Mouse (Mus musculus) adrenal gland, postnatal 10 days (tissue): ENCODE data around the gene Xpc. TPM values are rescaled to one million over a fixed set of nuclear protein-coding genes. Genes with fewer than 3 reads are reported as not detected.
"Not testable (repeated sequence)": the region's sequence is repeated elsewhere in the genome, so short reads cannot be mapped to it uniquely, and the experiment has no call there.

Source experiments
- DNase-seq: peaks from one replicate; pipeline ENCODE4 v3.0.0; 2021; ENCODE audit warnings: mixed read lengths
- total RNA-seq, 2 experiments: library from RNA; stranded (reverse); gene quantifications; 2 replicates each; pipeline ENCODE4 v1.2.3; 2021

Xpc gene
- total RNA-seq, 2 experiments from 2014 or later = 12.1 to 14.4 TPM

GRCm38 (mm10) chr6:91472319-91472718 lies 43.4 kb downstream of the Xpc start:
- DNase-seq = peak; percentile 10

GRCm38 (mm10) chr6:91471427-91471826 lies 44.3 kb downstream of the Xpc start:
- not testable (repeated sequence) for DNase-seq

GRCm38 (mm10) chr6:91470712-91471111 lies 45.0 kb downstream of the Xpc start:
- DNase-seq = no peak

GRCm38 (mm10) chr6:91467106-91467505 lies 48.6 kb downstream of the Xpc start:
- no peak for DNase-seq

- no peak for DNase-seq
Measured at GRCm38 (mm10) chr6:91465756-91466155, 49.9 kb downstream of the Xpc start.

GRCm38 (mm10) chr6:91459471-91459870 lies 56.2 kb downstream of the Xpc start:
- peak; percentile 22 for DNase-seq

GRCm38 (mm10) chr6:91454546-91454945 lies 61.1 kb downstream of the Xpc start:
- DNase-seq = no peak

- DNase-seq = no peak
Measured at GRCm38 (mm10) chr6:91452056-91452455, 63.6 kb downstream of the Xpc start.

GRCm38 (mm10) chr6:91449472-91450225 lies 66.0 kb downstream of the Xpc start:
- DNase-seq = no peak

- no peak for DNase-seq
Measured at GRCm38 (mm10) chr6:91445316-91445715, 70.4 kb downstream of the Xpc start.

GRCm38 (mm10) chr6:91441145-91441662 lies 74.5 kb downstream of the Xpc start:
- DNase-seq = no peak

- DNase-seq = peak; percentile 97
Measured at GRCm38 (mm10) chr6:91440474-91441144, 75.1 kb downstream of the Xpc start.

Other genes with a start within 250 kb of the Xpc start
- gene Wnt7a, start 104.5 kb downstream of the Xpc start, total RNA-seq = not detected
- gene Chchd4, start 42.3 kb downstream of the Xpc start, total RNA-seq = 10 to 100 TPM; 15.7 to 16.4 TPM
- 10 to 100 TPM; 25.6 to 35.3 TPM for gene Tmem43, start 42.2 kb downstream of the Xpc start, total RNA-seq
- 10 to 100 TPM; 46.1 to 54.1 TPM for gene Lsm3, start within 50 bp of the Xpc start, total RNA-seq
- 100 to 1,000 TPM; 175 to 205 TPM for gene Slc6a6, start 168.2 kb upstream of the Xpc start, total RNA-seq